Mouse (Mus musculus) limb, embryonic 14.5 days (tissue): ENCODE results near the gene Pkd1l3. TPM values are rescaled to one million over a fixed set of nuclear protein-coding genes. Genes with fewer than 3 reads are reported as not detected.

Experiments used
- ATAC-seq: fragments of 200-750 bp; cut with Nextera tagmentation; 2 replicates; pipeline ENCODE4 v1.8.0; 2017; ENCODE audit warnings: low read depth, moderate number of reproducible peaks, moderate TSS enrichment; ENCODE audit not compliant: low FRiP score
- DNase-seq: peaks from one replicate; pipeline ENCODE4 v3.0.0-alpha.2; 2015; ENCODE audit warnings: low spot score
- H3K27ac ChIP-seq: fragments of 300-500 bp; sonication (generic); replicated peaks from 2 replicates; pipeline ENCODE4 v1.5.1; 2014; ENCODE audit warnings: low read depth, mild to moderate bottlenecking, low read length, moderate library complexity, mixed read lengths
- H3K27me3 ChIP-seq: fragments of 300-500 bp; sonication (generic); 2 replicates; pipeline ENCODE4 v1.6.1; 2014; ENCODE audit warnings: low read length, mixed read lengths; ENCODE audit not compliant: control insufficient read depth, insufficient read depth
- H3K36me3 ChIP-seq: fragments of 300-500 bp; sonication (generic); 2 replicates; pipeline ENCODE4 v1.6.1; 2014; ENCODE audit warnings: mild to moderate bottlenecking, low read length, moderate library complexity, mixed read lengths; ENCODE audit not compliant: control insufficient read depth, insufficient read depth
- H3K4me1 ChIP-seq: fragments of 300-500 bp; sonication (generic); 2 replicates; pipeline ENCODE4 v1.6.1; 2014; ENCODE audit warnings: antibody characterized with exemption, low read length, mixed read lengths; ENCODE audit not compliant: control insufficient read depth, insufficient read depth
- H3K4me2 ChIP-seq: fragments of 300-500 bp; sonication (generic); replicated peaks from 2 replicates; pipeline ENCODE4 v1.6.1; 2014; ENCODE audit warnings: low read depth, mild to moderate bottlenecking, low read length, moderate library complexity; ENCODE audit not compliant: severe bottlenecking
- H3K4me3 ChIP-seq: fragments of 300-500 bp; sonication (generic); replicated peaks from 2 replicates; pipeline ENCODE4 v1.5.1; 2014; ENCODE audit warnings: low read length
- H3K9ac ChIP-seq: fragments of 300-500 bp; sonication (generic); 2 replicates; pipeline ENCODE4 v1.6.1; 2014; ENCODE audit warnings: mild to moderate bottlenecking, low read depth, low read length, moderate library complexity; ENCODE audit not compliant: severe bottlenecking
- H3K9me3 ChIP-seq: fragments of 300-500 bp; sonication (generic); 2 replicates; pipeline ENCODE4 v1.6.1; 2016; ENCODE audit warnings: low read length; ENCODE audit not compliant: control insufficient read depth
- POLR2A ChIP-seq: fragments of 200-500 bp; IDR thresholded peaks from 2 replicates; pipeline ENCODE4 v1.8.0; 2012; ENCODE audit warnings: inconsistent platforms, mild to moderate bottlenecking, moderate library complexity, borderline replicate concordance; ENCODE audit not compliant: insufficient read depth, insufficient read length; ENCODE audit errors: extremely low read depth
- WGBS: fragments of 180-500 bp; shearing (Covaris S2); extraction: QIAGEN DNeasy Blood & Tissue Kit; methylation state at CpG from one replicate; pipeline ENCODE4 v1.1.7; 2014; 5-methylcytosine and 5-hydroxymethylcytosine counted together
- polyA plus RNA-seq, 2 experiments: library from polyadenylated mRNA; depleted of rRNA in 1 of 2; stranded (reverse) in 1 of 2; unstranded in 1 of 2; fragments of >200 nt; fragmentation: Nextera tagmentation in 1 of 2; extraction: Ambion mirVana in 1 of 2; gene quantifications; 2 replicates each; pipeline versions ENCODE4 v1.2.1 to v1.2.3; 2012 to 2014

Pkd1l3 gene
- polyA plus RNA-seq, 2 experiments, result 0.24 to 0.33 TPM

- TF ChIP-seq POLR2A, result no peak
- Histone ChIP-seq H3K9me3 (no peaks in the 10 kb centered on the region), H3K4me2 (no peak overlapping the region), H3K27me3 (no peaks in the 10 kb centered on the region), H3K4me3 (no peak overlapping the region), H3K9ac (no peak overlapping the region), H3K27ac (no peak overlapping the region), H3K4me1 (peaks cover 10% of the 10 kb centered on the region), H3K36me3 (peaks cover 37% of the 10 kb centered on the region)
- DNase-seq (no peak), ATAC-seq (no peak)
- WGBS, result 85% methylated on average over 2 of the region's 2 CpGs
Observed at GRCm38 (mm10) chr8:109606725-109607124, 7.6 kb upstream of the Pkd1l3 start.

- DNase-seq, result no peak
Observed at GRCm38 (mm10) chr8:109607650-109608049, 6.7 kb upstream of the Pkd1l3 start.

GRCm38 (mm10) chr8:109608271-109609152 lies 5.8 kb upstream of the Pkd1l3 start, which contains the start of gene Dhodh:
Dhodh (minus strand) TSS chr8:109608673.
- DNase-seq (peak; percentile 96), ATAC-seq (peak; percentile 98)
- H3K36me3 ChIP-seq, result peaks cover 20% of the 10 kb centered on the region; the same call in 1 of the 2 replicates
- H3K4me3 ChIP-seq, result peak within 1 kb of the TSS; percentile 56
- peak within 1 kb of the TSS; percentile 93 for H3K27ac ChIP-seq
- under 1% methylated on average over 42 of the region's 42 CpGs for WGBS
- peak within 1 kb of the TSS; percentile 62 for H3K9ac ChIP-seq
- H3K4me1 ChIP-seq, result peaks cover 10% of the 10 kb centered on the region
- H3K27me3 ChIP-seq, result no peaks in the 10 kb centered on the region
- TF ChIP-seq POLR2A, result 0 out of 2 replicates have a peak, but pooled peaks have one; percentile 87
- H3K9me3 ChIP-seq, result no peaks in the 10 kb centered on the region
- peak within 1 kb of the TSS; percentile 76 for H3K4me2 ChIP-seq

More at GRCm38 (mm10) chr8:109607650-109608049, 6.7 kb upstream of the Pkd1l3 start:
- TF ChIP-seq POLR2A, result no peak
- peak overlapping the region; percentile 56 for H3K4me3 ChIP-seq
- ATAC-seq, result no peak
- 11% methylated on average over 12 of the region's 12 CpGs for WGBS
- peaks cover 10% of the 10 kb centered on the region for H3K4me1 ChIP-seq
- peak overlapping the region; percentile 62 for H3K9ac ChIP-seq
- H3K27ac ChIP-seq, result 0 out of 2 replicates have a peak overlapping the region, but pooled peaks have one; percentile 93
- no peaks in the 10 kb centered on the region for H3K9me3 ChIP-seq
- peak overlapping the region; percentile 76 for H3K4me2 ChIP-seq
- peaks cover 29% of the 10 kb centered on the region for H3K36me3 ChIP-seq
- no peaks in the 10 kb centered on the region for H3K27me3 ChIP-seq

- WGBS, result 13% methylated on average over 5 of the region's 5 CpGs
- Histone ChIP-seq H3K4me1 (peaks cover 10% of the 10 kb centered on the region), H3K36me3 (peaks cover 14% of the 10 kb centered on the region; the same call in 1 of the 2 replicates), H3K9ac (peak overlapping the region; percentile 62), H3K27ac (0 out of 2 replicates have a peak overlapping the region, but pooled peaks have one; percentile 93), H3K4me3 (peak overlapping the region; percentile 56), H3K27me3 (no peaks in the 10 kb centered on the region), H3K9me3 (no peaks in the 10 kb centered on the region), H3K4me2 (peak overlapping the region; percentile 76)
- no peak for ATAC-seq
- no peak for DNase-seq
- TF ChIP-seq POLR2A, result no peak
Observed at GRCm38 (mm10) chr8:109609153-109609502, 5.2 kb upstream of the Pkd1l3 start.

- H3K27me3 ChIP-seq, result no peaks in the 10 kb centered on the region
- no peak overlapping the region for H3K27ac ChIP-seq
- no peak overlapping the region for H3K4me3 ChIP-seq
- H3K4me1 ChIP-seq, result no peaks in the 10 kb centered on the region
- H3K9ac ChIP-seq, result no peak overlapping the region
- H3K9me3 ChIP-seq, result no peaks in the 10 kb centered on the region
- no peak overlapping the region for H3K4me2 ChIP-seq
- no peaks in the 10 kb centered on the region for H3K36me3 ChIP-seq
- no peak for TF ChIP-seq POLR2A
- WGBS, result 91% methylated on average over 3 of the region's 3 CpGs
- DNase-seq (no peak), ATAC-seq (no peak)
Observed at GRCm38 (mm10) chr8:109615569-109615968, 1.3 kb downstream of the Pkd1l3 start.
